Comparison of ENCODE assay signal across 9 mouse cellular contexts in genomic region chr17:48407910-48408525, GRCm38 (mm10). TPM values are rescaled to one million over a fixed set of nuclear protein-coding genes. Genes with fewer than 3 reads are reported as not detected.
DNase-seq lines count a peak whose midpoint lies in the region; ATAC-seq and TF ChIP-seq lines count a peak whose summit lies in the region.
"Had no signal": no experiment of that assay in that cellular context is flagged by ENCODE, and none has a peak within 500 bp of the region (broad histone marks: within the 10 kb centered on the region; RNA-seq: fewer than 3 reads in every experiment).

No protein-coding gene starts in this region.

- H3K9me3 ChIP-seq in limb, embryonic 14.5 days (ENCODE audit: control insufficient read depth, low read length): no peaks in the 10 kb centered on the region
- no peaks in the 10 kb centered on the region for H3K9me3 ChIP-seq in stomach, embryonic 16.5 days (replicated peaks; ENCODE audit: control insufficient read depth, low read length)

- WGBS in spleen, adult 2 months: 7% methylated on average over 8 of the region's 8 CpGs
- 7% methylated on average over 8 of the region's 8 CpGs for WGBS in limb, embryonic 14.5 days
- 2% methylated on average over 8 of the region's 8 CpGs for WGBS in stomach, embryonic 16.5 days

- H3K27me3 ChIP-seq in spleen, adult 2 months (ENCODE audit: control insufficient read depth, insufficient read depth, low read length): no peaks in the 10 kb centered on the region
- no peaks in the 10 kb centered on the region for H3K27me3 ChIP-seq in limb, embryonic 14.5 days (ENCODE audit: control insufficient read depth, insufficient read depth, low read length)
- H3K27me3 ChIP-seq in stomach, embryonic 16.5 days (ENCODE audit: control insufficient read depth, insufficient read depth, low read length): no peaks in the 10 kb centered on the region

- ATAC-seq in limb, embryonic 14.5 days (ENCODE audit: low FRiP score, low read depth): no peak
- no peak for ATAC-seq in stomach, embryonic 16.5 days (ENCODE audit: insufficient read depth, low FRiP score)

- peak overlapping the region; percentile 63 for H3K4me2 ChIP-seq in limb, embryonic 14.5 days (replicated peaks; ENCODE audit: low read depth, low read length, severe bottlenecking)
- H3K4me2 ChIP-seq in stomach, embryonic 16.5 days (ENCODE audit: low read depth, low read length): peak overlapping the region; percentile 92

- H3K4me3 ChIP-seq in spleen, adult 2 months (ENCODE audit: extremely low read depth, insufficient read depth, insufficient read length): peak overlapping the region; percentile 78; the same call in 1 of the 2 replicates
- peak overlapping the region; percentile 84 for H3K4me3 ChIP-seq in limb, embryonic 14.5 days (replicated peaks; ENCODE audit: low read length)
- peak overlapping the region; percentile 94 for H3K4me3 ChIP-seq in stomach, embryonic 16.5 days (replicated peaks; ENCODE audit: low read length)

- TF ChIP-seq POLR2A in spleen, adult 2 months (IDR thresholded peaks at IDR 0.05; ENCODE audit: low read depth, low read length): no peak
- TF ChIP-seq POLR2A in limb, embryonic 14.5 days (IDR thresholded peaks at IDR 0.05; ENCODE audit: borderline replicate concordance, extremely low read depth, insufficient read depth, insufficient read length): no peak

- no peak for TF ChIP-seq CTCF in spleen, adult 2 months (IDR thresholded peaks at IDR 0.05; ENCODE audit: extremely low read depth, insufficient read depth, insufficient read length, insufficient replicate concordance)

- peaks cover 4% of the 10 kb centered on the region; the same call in 1 of the 2 replicates for H3K36me3 ChIP-seq in spleen, adult 2 months (ENCODE audit: control insufficient read depth, insufficient read depth, low read length)
- peaks cover 6% of the 10 kb centered on the region for H3K36me3 ChIP-seq in limb, embryonic 14.5 days (ENCODE audit: control insufficient read depth, insufficient read depth, low read length)
- H3K36me3 ChIP-seq in stomach, embryonic 16.5 days (ENCODE audit: control insufficient read depth, insufficient read depth, low read length): no peaks in the 10 kb centered on the region

- DNase-seq in cerebellum, adult 8-10 months: peak; percentile 16
- DNase-seq in cerebellum, adult 11-12 months: no peak
- DNase-seq in spleen, adult 2 months (ENCODE audit: low read depth in 1 of 2, low spot score in 2 of 2): no peak
- DNase-seq in spleen, postnatal 14 days (ENCODE audit: low spot score in 2 of 2): no peak
- DNase-seq in limb, embryonic 14.5 days (ENCODE audit: low spot score): no peak
- no peak for DNase-seq in cerebellum, postnatal 14 days
- DNase-seq in MN1 (ENCODE audit: low spot score): no peak

- peak overlapping the region; percentile 99 for H3K27ac ChIP-seq in spleen, adult 2 months (ENCODE audit: insufficient read depth, low read length)
- H3K27ac ChIP-seq in limb, embryonic 14.5 days (replicated peaks; ENCODE audit: low read depth, low read length): peak overlapping the region; percentile 99
- peak overlapping the region; percentile 100 for H3K27ac ChIP-seq in stomach, embryonic 16.5 days (ENCODE audit: low read length)

- H3K4me1 ChIP-seq in spleen, adult 2 months (ENCODE audit: control insufficient read depth, insufficient read depth, insufficient read length): peaks cover 9% of the 10 kb centered on the region
- H3K4me1 ChIP-seq in limb, embryonic 14.5 days (ENCODE audit: control insufficient read depth, insufficient read depth, low read length): peaks cover 18% of the 10 kb centered on the region
- H3K4me1 ChIP-seq in stomach, embryonic 16.5 days (ENCODE audit: control insufficient read depth, insufficient read depth, low read length): peaks cover 31% of the 10 kb centered on the region

- peak overlapping the region; percentile 98 for H3K9ac ChIP-seq in limb, embryonic 14.5 days (ENCODE audit: low read depth, low read length, severe bottlenecking)
- peak overlapping the region; percentile 99 for H3K9ac ChIP-seq in stomach, embryonic 16.5 days (ENCODE audit: low read length)

RNA-seq across cellular contexts. Expression of gene Nfya, which starts 1.7 kb away (rescaled TPM):
- polyA plus RNA-seq in spleen, adult 2 months (2012; rRNA removed): 80.3 and 93.1 TPM in 2 replicates
- polyA plus RNA-seq in limb, embryonic 14.5 days (2012; rRNA removed): 95.0 and 123 TPM in 2 replicates
- 19.2 and 22.2 TPM in 2 replicates for polyA plus RNA-seq in limb, embryonic 14.5 days (2014; fragmentation: Nextera tagmentation; extraction: Ambion mirVana)
- polyA plus RNA-seq in stomach, embryonic 16.5 days (2015; fragmentation: Nextera tagmentation; extraction: Ambion mirVana): 11.3 and 12.4 TPM in 2 replicates

RNA-seq across cellular contexts. Expression of gene Oard1, which starts 1.8 kb away (rescaled TPM):
- 6.6 and 7.7 TPM in 2 replicates for polyA plus RNA-seq in spleen, adult 2 months (2012; rRNA removed)
- polyA plus RNA-seq in limb, embryonic 14.5 days (2012; rRNA removed): 22.1 and 28.5 TPM in 2 replicates
- polyA plus RNA-seq in limb, embryonic 14.5 days (2014; fragmentation: Nextera tagmentation; extraction: Ambion mirVana): 46.8 and 46.9 TPM in 2 replicates
- 54.4 and 54.5 TPM in 2 replicates for polyA plus RNA-seq in stomach, embryonic 16.5 days (2015; fragmentation: Nextera tagmentation; extraction: Ambion mirVana)

RNA-seq across cellular contexts. Expression of gene Apobec2, which starts 24.7 kb away (rescaled TPM):
- polyA plus RNA-seq in spleen, adult 2 months (2012; rRNA removed): 0.29 and 0.42 TPM in 2 replicates
- 21.7 and 25.0 TPM in 2 replicates for polyA plus RNA-seq in limb, embryonic 14.5 days (2012; rRNA removed)
- 28.7 and 42.5 TPM in 2 replicates for polyA plus RNA-seq in limb, embryonic 14.5 days (2014; fragmentation: Nextera tagmentation; extraction: Ambion mirVana)
- polyA plus RNA-seq in stomach, embryonic 16.5 days (2015; fragmentation: Nextera tagmentation; extraction: Ambion mirVana): 5.6 and 31.0 TPM in 2 replicates

RNA-seq across cellular contexts. Expression of gene Tspo2, which starts 43.3 kb away (rescaled TPM):
- polyA plus RNA-seq in spleen, adult 2 months (2012; rRNA removed): 107 and 121 TPM in 2 replicates
- polyA plus RNA-seq in limb, embryonic 14.5 days (2012; rRNA removed): 1.6 and 2.0 TPM in 2 replicates
- polyA plus RNA-seq in limb, embryonic 14.5 days (2014; fragmentation: Nextera tagmentation; extraction: Ambion mirVana): 1.7 TPM in 2 replicates
- polyA plus RNA-seq in stomach, embryonic 16.5 days (2015; fragmentation: Nextera tagmentation; extraction: Ambion mirVana): 8.1 and 8.5 TPM in 2 replicates
- polyA plus RNA-seq: frontal cortex, adult 2 months had no signal

RNA-seq across cellular contexts. Expression of gene Unc5cl, which starts 46.7 kb away (rescaled TPM):
- 8.5 and 10.6 TPM in 2 replicates for polyA plus RNA-seq in spleen, adult 2 months (2012; rRNA removed)
- 0.15 and 0.41 TPM in 2 replicates for polyA plus RNA-seq in limb, embryonic 14.5 days (2012; rRNA removed)
- 0.18 TPM in 2 replicates for polyA plus RNA-seq in limb, embryonic 14.5 days (2014; fragmentation: Nextera tagmentation; extraction: Ambion mirVana)
- 13.7 and 13.8 TPM in 2 replicates for polyA plus RNA-seq in stomach, embryonic 16.5 days (2015; fragmentation: Nextera tagmentation; extraction: Ambion mirVana)
